ENCODE assay signal across 15 mouse cellular contexts in the genomic region with DNA sequence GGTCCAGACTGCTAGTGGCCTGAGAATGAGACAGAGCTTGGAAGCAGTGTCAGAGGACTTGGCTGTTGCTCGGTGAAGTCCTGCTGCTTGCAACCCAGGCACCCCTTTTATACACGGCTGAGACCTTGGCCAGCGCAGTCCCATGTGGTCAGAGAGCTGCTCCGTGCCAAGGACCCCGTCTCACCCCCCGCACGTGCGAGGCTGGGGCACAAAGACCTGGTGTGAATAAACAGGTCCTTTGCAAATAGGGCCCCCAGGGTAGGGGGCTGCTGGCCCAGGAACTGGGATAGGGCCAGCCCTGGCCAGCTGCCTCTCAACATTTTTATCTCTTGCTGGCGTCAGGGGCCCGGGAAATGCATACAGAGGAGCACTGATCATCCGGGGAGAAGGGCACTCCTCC. TPM values are rescaled to one million over a fixed set of nuclear protein-coding genes. Genes with fewer than 3 reads are reported as not detected.
A peak's percentile ranks its signal among the peaks of the same experiment; 100 is the strongest.
DNase-seq lines count a peak whose midpoint lies in the region; ATAC-seq and TF ChIP-seq lines count a peak whose summit lies in the region.
"Had no signal": no experiment of that assay in that cellular context is flagged by ENCODE, and none has a peak within 500 bp of the region (broad histone marks: within the 10 kb centered on the region; RNA-seq: fewer than 3 reads in every experiment).

No protein-coding gene starts in this region.

- no peak overlapping the region for H3K4me2 ChIP-seq in forebrain, embryonic 16.5 days (ENCODE audit: low read length)
- no peak overlapping the region for H3K4me2 ChIP-seq in forebrain, embryonic 13.5 days
- H3K4me2 ChIP-seq in hindbrain, postnatal 0 days (ENCODE audit: low read depth, low read length), result no peak overlapping the region
- H3K4me2 ChIP-seq: liver, embryonic 12.5 days had no signal

- H3K4me1 ChIP-seq in forebrain, embryonic 16.5 days (replicated peaks; ENCODE audit: control insufficient read depth, insufficient read depth, low read length), result peaks cover 3% of the 10 kb centered on the region; the same call in 1 of the 2 replicates
- H3K4me1 ChIP-seq in forebrain, embryonic 13.5 days, result peaks cover 6% of the 10 kb centered on the region; the same call in 1 of the 2 replicates
- no peaks in the 10 kb centered on the region for H3K4me1 ChIP-seq in hindbrain, postnatal 0 days (ENCODE audit: insufficient read depth, low read length)
- no peaks in the 10 kb centered on the region for H3K4me1 ChIP-seq in cerebellum, adult 2 months (ENCODE audit: control insufficient read depth, insufficient read depth, low read length)

- H3K4me3 ChIP-seq in forebrain, embryonic 16.5 days (replicated peaks; ENCODE audit: low read length), result no peak overlapping the region
- H3K4me3 ChIP-seq in forebrain, embryonic 13.5 days, result no peak overlapping the region
- no peak overlapping the region for H3K4me3 ChIP-seq in hindbrain, postnatal 0 days (ENCODE audit: low read length)
- no peak overlapping the region for H3K4me3 ChIP-seq in cerebellum, adult 2 months (replicated peaks; ENCODE audit: insufficient read depth, low read depth, low read length)
- H3K4me3 ChIP-seq: liver, embryonic 12.5 days had no signal

- H3K9ac ChIP-seq in forebrain, embryonic 16.5 days (replicated peaks; ENCODE audit: low read depth, low read length), result no peak overlapping the region
- no peak overlapping the region for H3K9ac ChIP-seq in forebrain, embryonic 13.5 days
- no peak overlapping the region for H3K9ac ChIP-seq in hindbrain, postnatal 0 days (replicated peaks; ENCODE audit: low read length)
- H3K9ac ChIP-seq: liver, embryonic 12.5 days had no signal

- DNase-seq in left cerebral cortex, postnatal 4 days, result peak; percentile 40
- DNase-seq in left cerebral cortex, postnatal 14 days (ENCODE audit: low spot score in 2 of 2), result no peak
- peak; percentile 73 for DNase-seq in adrenal gland, postnatal 14 days
- DNase-seq in hindbrain, postnatal 0 days (ENCODE audit: low spot score), result peak; percentile 47
- DNase-seq in cerebellum, adult 2 months, result no peak
- DNase-seq in cerebellum, adult 9-10 months, result no peak
- DNase-seq: cerebellum, adult 11 months; lung, postnatal 4 days; thymus, postnatal 25 days had no signal

- ATAC-seq in forebrain, embryonic 16.5 days, result peak; percentile 52
- ATAC-seq in forebrain, embryonic 13.5 days, result no peak
- ATAC-seq in hindbrain, postnatal 0 days, result peak; percentile 50
- ATAC-seq: intestine, postnatal 0 days; liver, embryonic 12.5 days had no signal

- intact Hi-C loops in left cerebral cortex, postnatal 4 days (cut with DNase I), result no loop called here
- intact Hi-C loops in left cerebral cortex, postnatal 14 days (cut with DNase I), result no loop called here

- 25% methylated on average over 11 of the region's 11 CpGs for WGBS in forebrain, embryonic 16.5 days
- WGBS in forebrain, embryonic 13.5 days, result 37% methylated on average over 11 of the region's 11 CpGs
- WGBS in hindbrain, postnatal 0 days, result 17% methylated on average over 11 of the region's 11 CpGs
- 15% methylated on average over 11 of the region's 11 CpGs for WGBS in cerebellum, adult 2 months

- no peak overlapping the region for H3K27ac ChIP-seq in forebrain, embryonic 16.5 days (ENCODE audit: low read length)
- no peak overlapping the region for H3K27ac ChIP-seq in forebrain, embryonic 13.5 days
- no peak overlapping the region for H3K27ac ChIP-seq in hindbrain, postnatal 0 days
- H3K27ac ChIP-seq in cerebellum, adult 2 months (ENCODE audit: insufficient read depth, low read length), result no peak overlapping the region
- H3K27ac ChIP-seq: liver, embryonic 12.5 days had no signal

- TF ChIP-seq POLR2A in cerebellum, adult 2 months (IDR thresholded peaks at IDR 0.05; ENCODE audit: borderline replicate concordance, insufficient read depth, low read length), result no peak

- no peaks in the 10 kb centered on the region for H3K27me3 ChIP-seq in forebrain, embryonic 16.5 days (replicated peaks; ENCODE audit: control insufficient read depth, insufficient read depth, low read length)
- peaks cover 27% of the 10 kb centered on the region for H3K27me3 ChIP-seq in forebrain, embryonic 13.5 days
- no peaks in the 10 kb centered on the region for H3K27me3 ChIP-seq in hindbrain, postnatal 0 days (ENCODE audit: insufficient read depth, low read length)
- no peaks in the 10 kb centered on the region for H3K27me3 ChIP-seq in cerebellum, adult 2 months (ENCODE audit: control insufficient read depth, insufficient read depth, low read length)

- no peaks in the 10 kb centered on the region for H3K9me3 ChIP-seq in forebrain, embryonic 16.5 days (ENCODE audit: control insufficient read depth, low read length)
- H3K9me3 ChIP-seq in forebrain, embryonic 13.5 days (replicated peaks), result no peaks in the 10 kb centered on the region
- H3K9me3 ChIP-seq in hindbrain, postnatal 0 days (ENCODE audit: low read length), result no peaks in the 10 kb centered on the region
- H3K9me3 ChIP-seq: liver, embryonic 12.5 days had no signal

- no peak for TF ChIP-seq CTCF in hindbrain, postnatal 0 days (IDR thresholded peaks at IDR 0.05; ENCODE audit: low read depth)
- TF ChIP-seq CTCF in cerebellum, adult 2 months (IDR thresholded peaks at IDR 0.05; ENCODE audit: borderline replicate concordance, insufficient read depth, low read depth, low read length), result no peak

- no peaks in the 10 kb centered on the region for H3K36me3 ChIP-seq in forebrain, embryonic 16.5 days (ENCODE audit: control insufficient read depth, insufficient read depth)
- H3K36me3 ChIP-seq in forebrain, embryonic 13.5 days (ENCODE audit: poor library complexity, severe bottlenecking), result no peaks in the 10 kb centered on the region
- H3K36me3 ChIP-seq in hindbrain, postnatal 0 days (ENCODE audit: insufficient read depth, low read length), result no peaks in the 10 kb centered on the region
- H3K36me3 ChIP-seq: liver, embryonic 12.5 days had no signal

RNA-seq across cellular contexts. Expression of a gene that starts 14.4 kb away (rescaled TPM):
- not detected in 2 replicates for polyA plus RNA-seq in forebrain, embryonic 16.5 days (2015; fragmentation: Nextera tagmentation; extraction: Ambion mirVana)
- polyA plus RNA-seq in forebrain, embryonic 13.5 days (2015; fragmentation: Nextera tagmentation; extraction: Ambion mirVana), result not detected in 2 replicates
- total RNA-seq in left cerebral cortex, postnatal 4 days (2021), result not detected
- not detected for total RNA-seq in left cerebral cortex, postnatal 14 days (2021)
- total RNA-seq in adrenal gland, postnatal 14 days (2021), result not detected in 2 replicates
- total RNA-seq in hindbrain, postnatal 0 days (2014; rRNA removed), result not detected in 2 replicates
- not detected in 2 replicates for polyA plus RNA-seq in hindbrain, postnatal 0 days (2015; fragmentation: Nextera tagmentation; extraction: Ambion mirVana)
- polyA plus RNA-seq in cerebellum, adult 2 months (2012; rRNA removed), result 0.16 TPM in 1 of 2 replicates, not detected in the other
- total RNA-seq: granulocyte monocyte progenitor cell, adult 5-6 weeks had no signal
- polyA plus RNA-seq: C2C12; intestine, postnatal 0 days; liver, embryonic 12.5 days had no signal

RNA-seq across cellular contexts. Expression of a gene that starts 20.6 kb away (rescaled TPM):
- polyA plus RNA-seq in forebrain, embryonic 16.5 days (2015; fragmentation: Nextera tagmentation; extraction: Ambion mirVana), result 0.62 and 0.87 TPM in 2 replicates
- 0.50 and 1.2 TPM in 2 replicates for polyA plus RNA-seq in forebrain, embryonic 13.5 days (2015; fragmentation: Nextera tagmentation; extraction: Ambion mirVana)
- total RNA-seq in left cerebral cortex, postnatal 4 days (2021), result under 1 TPM; 0.66 to 0.83 TPM
- under 1 TPM; 0.79 to 0.89 TPM for total RNA-seq in left cerebral cortex, postnatal 14 days (2021)
- total RNA-seq in adrenal gland, postnatal 14 days (2021), result not detected in 2 replicates
- total RNA-seq in hindbrain, postnatal 0 days (2014; rRNA removed), result 2.9 TPM in 1 of 2 replicates, not detected in the other
- polyA plus RNA-seq in hindbrain, postnatal 0 days (2015; fragmentation: Nextera tagmentation; extraction: Ambion mirVana), result 1.3 and 1.8 TPM in 2 replicates
- 0.21 and 0.39 TPM in 2 replicates for polyA plus RNA-seq in cerebellum, adult 2 months (2012; rRNA removed)
- polyA plus RNA-seq: liver, embryonic 12.5 days had no signal

RNA-seq across cellular contexts. Expression of a gene that starts 34.4 kb away (rescaled TPM):
- polyA plus RNA-seq in forebrain, embryonic 16.5 days (2015; fragmentation: Nextera tagmentation; extraction: Ambion mirVana), result 3.3 and 4.7 TPM in 2 replicates
- 3.9 and 4.3 TPM in 2 replicates for polyA plus RNA-seq in forebrain, embryonic 13.5 days (2015; fragmentation: Nextera tagmentation; extraction: Ambion mirVana)
- 1 to 10 TPM; 2.4 to 2.6 TPM for total RNA-seq in left cerebral cortex, postnatal 4 days (2021)
- 1 to 10 TPM; 1.3 to 2.0 TPM for total RNA-seq in left cerebral cortex, postnatal 14 days (2021)
- 1.5 and 3.0 TPM in 2 replicates for total RNA-seq in adrenal gland, postnatal 14 days (2021)
- total RNA-seq in hindbrain, postnatal 0 days (2014; rRNA removed), result 1.7 and 2.2 TPM in 2 replicates
- 0.48 and 0.57 TPM in 2 replicates for polyA plus RNA-seq in hindbrain, postnatal 0 days (2015; fragmentation: Nextera tagmentation; extraction: Ambion mirVana)
- polyA plus RNA-seq in cerebellum, adult 2 months (2012; rRNA removed), result 2.8 and 4.1 TPM in 2 replicates

Comparison
In these comparisons a context has a peak if more than half of its experiments do, and no peak if none do; other contexts are left out.
1. DNase-seq: peak in left cerebral cortex, postnatal 4 days (single experiment), adrenal gland, postnatal 14 days (single experiment) and hindbrain, postnatal 0 days (single experiment); none in left cerebral cortex, postnatal 14 days (0 of 2), cerebellum, adult 2 months (0 of 2) and cerebellum, adult 9-10 months (single experiment).